Mouse (Mus musculus): Measurements from ENCODE around the gene Snrpa1.

- TF ChIP-seq POLR2A (IDR thresholded peaks at IDR 0.05; ENCODE audit: low read depth, low read length), result no peak
- TF ChIP-seq CTCF (IDR thresholded peaks at IDR 0.05; ENCODE audit: extremely low read depth, insufficient read depth, insufficient read length, insufficient replicate concordance), result no peak
Measured at GRCm38 (mm10) chr7:66115821-66116343, 57.1 kb downstream of the Snrpa1 start.
